Mouse (Mus musculus) liver, adult 2 months (tissue): ENCODE data around the gene Ptk6. TPM values are rescaled to one million over a fixed set of nuclear protein-coding genes. Genes with fewer than 3 reads are reported as not detected.
A peak's percentile ranks its signal among the peaks of the same experiment; 100 is the strongest.
"Not testable (repeated sequence)": the region's sequence is repeated elsewhere in the genome, so short reads cannot be mapped to it uniquely, and the experiment has no call there.

Experiments used
- DNase-seq: peaks from one replicate; pipeline ENCODE4 v3.0.0-alpha.2; 2011; ENCODE audit warnings: low read depth, low spot score; ENCODE audit errors: extremely low read depth
- H3K27ac ChIP-seq: fragments of 200-500 bp; replicated peaks from 2 replicates; pipeline ENCODE4 v1.5.1; 2012; ENCODE audit warnings: low read depth, mild to moderate bottlenecking, control low read depth, inconsistent platforms, low read length; ENCODE audit not compliant: insufficient read depth
- H3K27me3 ChIP-seq: fragments of 200-500 bp; 2 replicates; pipeline ENCODE4 v1.6.1; 2012; ENCODE audit warnings: mild to moderate bottlenecking, moderate library complexity, low read length, inconsistent platforms; ENCODE audit not compliant: control insufficient read depth, insufficient read depth
- H3K36me3 ChIP-seq: fragments of 200-500 bp; 2 replicates; pipeline ENCODE4 v1.6.1; 2012; ENCODE audit warnings: low read length, inconsistent platforms; ENCODE audit not compliant: control insufficient read depth, insufficient read depth
- H3K4me1 ChIP-seq: fragments of 200-500 bp; 2 replicates; pipeline ENCODE4 v1.6.1; 2011; ENCODE audit warnings: low read length; ENCODE audit not compliant: control insufficient read depth, insufficient read depth
- H3K4me3 ChIP-seq: fragments of 200-500 bp; 2 replicates; pipeline ENCODE4 v1.5.1; 2011; ENCODE audit warnings: low read depth, mild to moderate bottlenecking, control low read depth, low read length, moderate library complexity; ENCODE audit not compliant: insufficient read depth
- H3K79me2 ChIP-seq: fragments of 200-500 bp; 2 replicates; pipeline ENCODE4 v1.6.1; 2012; ENCODE audit warnings: inconsistent platforms, mild to moderate bottlenecking, low read length, moderate library complexity; ENCODE audit not compliant: control insufficient read depth, insufficient read depth
- H3K9ac ChIP-seq: fragments of 200-500 bp; 2 replicates; pipeline ENCODE4 v1.6.1; 2012; ENCODE audit warnings: low read depth, mild to moderate bottlenecking, control low read depth, inconsistent platforms, low read length
- CTCF ChIP-seq: fragments of 200-500 bp; IDR thresholded peaks from 2 replicates; pipeline ENCODE4 v1.5.1; 2011; ENCODE audit warnings: low read depth, low read length, control low read depth
- POLR2A ChIP-seq: fragments of 200-500 bp; IDR thresholded peaks from 2 replicates; pipeline ENCODE4 v1.6.1; 2011; ENCODE audit warnings: low read length, control low read depth; ENCODE audit not compliant: insufficient read depth; ENCODE audit errors: extremely low read depth
- WGBS: fragments of 180-500 bp; shearing (Covaris S2); methylation state at CpG from one replicate; pipeline ENCODE4 v1.1.7; 2018; 5-methylcytosine and 5-hydroxymethylcytosine counted together
- polyA plus RNA-seq: library from polyadenylated mRNA; depleted of rRNA; stranded (reverse); fragments of >200 nt; gene quantifications from 2 replicates; pipeline ENCODE4 v1.2.3, GENCODE M21; 2012
- total RNA-seq: library from RNA; depleted of rRNA; stranded (reverse); fragments of >200 nt; gene quantifications from 2 replicates; pipeline ENCODE4 v1.2.3, GENCODE M21; 2014

The Ptk6 gene
- total and polyA plus RNA-seq, 2 experiments = 0.83 to 2.5 TPM

- peak; percentile 94 for DNase-seq
- H3K4me1 ChIP-seq = peaks cover 5% of the 10 kb centered on the region; the same call in 1 of the 2 replicates
- H3K27ac ChIP-seq = peak overlapping the region; percentile 51; the same call in 1 of the 2 replicates
- no peaks in the 10 kb centered on the region for H3K79me2 ChIP-seq
- TF ChIP-seq CTCF (no peak), POLR2A (no peak)
- WGBS = 29% methylated on average over 4 of the region's 4 CpGs
- no peaks in the 10 kb centered on the region for H3K27me3 ChIP-seq
- no peaks in the 10 kb centered on the region for H3K36me3 ChIP-seq
- no peak overlapping the region for H3K9ac ChIP-seq
- H3K4me3 ChIP-seq = no peak overlapping the region
Observed at GRCm38 (mm10) chr2:181196628-181197300, 5.8 kb downstream of the Ptk6 start.

- TF ChIP-seq CTCF (no peak), POLR2A (no peak)
- Histone ChIP-seq H3K27ac (no peak overlapping the region), H3K79me2 (no peaks in the 10 kb centered on the region), H3K4me1 (peaks cover 20% of the 10 kb centered on the region), H3K9ac (no peak overlapping the region), H3K27me3 (no peaks in the 10 kb centered on the region), H3K36me3 (no peaks in the 10 kb centered on the region), H3K4me3 (no peak overlapping the region)
- WGBS = 89% methylated on average over 3 of the region's 3 CpGs
- DNase-seq = peak; percentile 30
Observed at GRCm38 (mm10) chr2:181193044-181193443, 9.5 kb downstream of the Ptk6 start.

GRCm38 (mm10) chr2:181191936-181192335 lies 10.7 kb downstream of the Ptk6 start:
- H3K4me1 ChIP-seq = peaks cover 18% of the 10 kb centered on the region
- no peaks in the 10 kb centered on the region for H3K79me2 ChIP-seq
- H3K27ac ChIP-seq = no peak overlapping the region
- H3K9ac ChIP-seq = no peak overlapping the region
- H3K4me3 ChIP-seq = no peak overlapping the region
- TF ChIP-seq POLR2A (no peak), CTCF (no peak)
- H3K36me3 ChIP-seq = no peaks in the 10 kb centered on the region
- WGBS = 52% methylated on average over 4 of the region's 4 CpGs
- peak; percentile 13 for DNase-seq
- no peaks in the 10 kb centered on the region for H3K27me3 ChIP-seq

- 30% methylated on average over 4 of the region's 4 CpGs for WGBS
- DNase-seq = peak; percentile 73
- not testable (repeated sequence) for H3K36me3 ChIP-seq, H3K27me3 ChIP-seq, H3K4me3 ChIP-seq, H3K9ac ChIP-seq, H3K79me2 ChIP-seq
- H3K27ac ChIP-seq = 0 out of 2 replicates have a peak overlapping the region, but pooled peaks have one; percentile 27
- H3K4me1 ChIP-seq = peaks cover 17% of the 10 kb centered on the region
Observed at GRCm38 (mm10) chr2:181191385-181191784, 11.2 kb downstream of the Ptk6 start.

- TF ChIP-seq POLR2A (no peak), CTCF (no peak)
- no peak overlapping the region for H3K4me3 ChIP-seq
- H3K9ac ChIP-seq = peak overlapping the region; percentile 19; the same call in 1 of the 2 replicates
- H3K27ac ChIP-seq = peak overlapping the region; percentile 92
- H3K4me1 ChIP-seq = peaks cover 15% of the 10 kb centered on the region
- DNase-seq = peak; percentile 93
- H3K36me3 ChIP-seq = no peaks in the 10 kb centered on the region
- H3K27me3 ChIP-seq = no peaks in the 10 kb centered on the region
- H3K79me2 ChIP-seq = no peaks in the 10 kb centered on the region
- 22% methylated on average over 1 of the region's 1 CpGs for WGBS
Observed at GRCm38 (mm10) chr2:181189321-181189720, 13.3 kb downstream of the Ptk6 start.

- DNase-seq = peak; percentile 49
- Histone ChIP-seq H3K9ac (peak overlapping the region; percentile 67), H3K4me3 (no peak overlapping the region), H3K27me3 (no peaks in the 10 kb centered on the region), H3K79me2 (no peaks in the 10 kb centered on the region), H3K4me1 (peaks cover 15% of the 10 kb centered on the region), H3K27ac (peak overlapping the region; percentile 92), H3K36me3 (no peaks in the 10 kb centered on the region)
- 26% methylated on average over 2 of the region's 2 CpGs for WGBS
- TF ChIP-seq CTCF (no peak), POLR2A (no peak)
Observed at GRCm38 (mm10) chr2:181188681-181189080, 13.9 kb downstream of the Ptk6 start.
